Mouse (Mus musculus): Measurements from ENCODE around the gene Idh2.
"Not testable (repeated sequence)": the region's sequence is repeated elsewhere in the genome, so short reads cannot be mapped to it uniquely, and the experiment has no call there.

The Idh2 gene

DNA sequence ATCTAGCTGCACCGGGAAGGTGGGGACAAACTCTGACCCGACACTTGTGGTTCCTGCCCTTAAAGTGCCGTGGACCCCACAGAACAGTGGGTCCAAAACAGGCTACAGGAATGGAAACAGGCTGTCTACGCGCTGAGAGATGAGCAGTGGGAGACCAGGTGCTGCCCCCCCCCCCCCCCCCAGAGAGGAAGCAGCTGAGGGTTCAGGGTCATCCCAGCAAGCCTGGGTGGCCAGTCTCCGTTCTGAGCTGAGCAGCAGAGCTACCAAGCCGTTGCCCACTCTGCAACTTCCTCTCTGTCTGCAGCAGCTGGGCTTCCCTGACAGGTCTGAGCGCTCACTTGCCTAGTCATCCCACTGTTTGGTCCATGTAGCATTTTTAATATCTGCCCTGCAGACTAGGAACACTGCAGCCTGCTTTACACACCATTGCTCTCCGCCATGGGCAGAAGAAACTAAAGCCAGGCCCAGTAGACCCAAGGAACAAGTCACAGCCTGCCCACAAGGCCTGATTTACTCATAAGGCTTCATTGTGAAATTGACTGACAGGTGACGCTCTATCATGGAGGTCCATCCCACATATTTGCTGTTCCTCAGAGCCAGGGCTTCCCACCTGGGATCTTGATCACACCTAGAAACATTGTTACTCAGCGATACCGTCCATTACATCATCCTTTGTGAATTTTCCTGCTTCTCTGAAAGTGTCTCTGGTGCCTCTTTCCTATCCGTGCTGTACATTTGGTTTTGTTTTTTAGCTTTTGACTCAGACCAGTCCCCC lies 55.9 kb downstream of the Idh2 start:
- DNase-seq = no peak

DNA sequence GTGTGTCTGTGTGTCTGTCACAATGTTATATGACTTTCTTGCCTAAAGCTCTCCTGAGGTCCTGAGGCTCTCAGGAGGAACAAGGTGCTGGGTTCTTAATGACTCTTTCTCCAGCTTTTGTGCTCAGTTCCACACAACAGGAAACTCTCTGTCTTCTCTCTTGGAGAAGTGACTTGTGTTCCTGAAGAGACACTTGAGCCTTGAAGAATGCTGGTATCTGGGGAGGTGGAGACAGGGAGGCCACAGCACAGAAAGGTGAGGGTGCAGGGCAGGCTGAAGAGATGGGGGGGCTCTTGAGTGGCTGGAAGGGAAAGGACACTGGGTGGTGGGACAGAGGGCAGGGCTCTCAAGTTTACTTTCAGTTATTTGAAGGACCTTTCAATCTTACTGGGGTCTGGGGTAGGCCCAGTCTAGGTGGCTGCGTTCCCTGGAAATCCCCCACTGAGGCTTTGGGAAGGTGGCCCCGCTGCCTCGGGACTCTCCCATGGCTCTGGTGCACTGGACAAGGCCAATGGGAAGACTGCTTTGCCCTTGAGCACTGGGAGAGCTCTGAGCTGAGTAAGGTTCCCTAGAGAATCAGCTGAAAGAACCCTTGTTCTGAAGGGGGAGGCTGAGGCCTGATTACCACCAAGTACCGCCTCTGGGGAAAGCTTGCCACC lies 56.7 kb downstream of the Idh2 start:
- no peak for DNase-seq

DNA sequence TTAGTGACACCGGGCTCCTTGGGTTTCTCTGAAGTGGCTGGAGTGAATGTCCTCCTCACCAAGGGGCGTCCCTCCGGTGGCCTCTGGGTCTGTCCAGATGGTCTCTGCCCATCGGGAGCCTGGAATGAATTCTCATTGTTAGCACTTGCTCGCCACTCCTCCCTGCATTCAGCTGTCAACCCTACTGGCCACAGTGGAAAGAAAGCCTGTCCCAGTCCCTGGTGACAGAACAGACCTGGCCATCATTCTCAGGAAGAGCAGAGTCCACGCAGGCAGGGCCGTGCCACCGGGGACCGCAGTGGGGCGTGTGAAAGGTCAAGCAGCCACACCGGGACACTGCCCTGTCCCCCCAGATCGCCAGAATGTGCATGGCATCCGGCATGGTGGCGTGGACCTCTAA lies 57.4 kb downstream of the Idh2 start:
- no peak for DNase-seq

DNA sequence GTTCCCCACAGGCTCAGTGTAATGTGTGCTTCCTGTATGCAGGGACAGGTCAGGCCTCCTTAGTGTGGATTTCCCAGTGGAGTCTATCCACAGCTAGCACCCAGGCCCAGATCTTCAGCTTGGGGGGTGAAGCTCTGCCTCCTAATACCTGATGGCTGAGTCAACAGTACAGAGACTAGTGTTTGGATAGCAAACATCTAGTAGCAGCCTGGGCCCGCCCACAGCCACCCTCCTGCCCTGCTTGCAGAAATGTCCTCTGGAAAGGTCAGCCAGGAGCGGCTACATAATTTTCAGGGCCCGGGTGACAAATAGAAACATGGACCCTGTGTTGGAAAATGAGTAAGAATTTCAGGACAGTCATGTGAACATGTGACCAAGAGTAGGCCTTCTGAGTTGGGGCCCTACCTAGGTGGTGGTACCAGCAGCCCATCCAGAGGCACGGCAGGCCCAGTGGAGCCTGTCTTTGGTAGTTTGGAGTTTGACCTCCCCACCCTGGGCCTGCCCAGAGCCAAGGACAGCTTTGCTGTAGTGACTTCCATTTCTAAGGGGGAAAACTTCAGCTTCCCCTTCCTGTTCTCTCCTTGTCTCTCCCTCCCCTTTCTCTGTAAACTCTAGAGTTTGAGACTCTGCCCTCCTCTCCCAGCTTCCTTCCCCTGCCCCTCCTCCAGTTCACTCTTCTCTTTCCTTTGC lies 58.0 kb downstream of the Idh2 start:
- DNase-seq = no peak

DNA sequence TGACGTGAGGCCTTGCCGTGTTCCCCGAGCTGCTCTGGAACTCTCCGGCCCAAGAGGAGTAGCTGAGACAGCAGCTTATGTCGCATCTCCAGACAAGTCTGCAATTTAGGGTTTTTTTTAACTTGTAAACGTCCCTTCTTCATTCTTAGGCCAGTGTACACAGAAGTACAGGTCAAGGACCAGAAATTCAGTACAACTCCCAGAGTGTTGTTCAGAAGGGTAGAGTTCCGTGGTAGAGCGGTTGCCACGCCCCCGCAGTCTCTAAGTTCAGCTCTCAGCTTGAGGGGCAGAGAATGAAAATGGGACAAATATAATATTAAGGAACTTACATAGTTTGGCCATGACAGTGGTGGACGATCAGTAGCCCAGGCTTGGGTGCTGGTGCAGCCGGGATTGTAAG lies 59.4 kb downstream of the Idh2 start:
- no peak for DNase-seq

DNA sequence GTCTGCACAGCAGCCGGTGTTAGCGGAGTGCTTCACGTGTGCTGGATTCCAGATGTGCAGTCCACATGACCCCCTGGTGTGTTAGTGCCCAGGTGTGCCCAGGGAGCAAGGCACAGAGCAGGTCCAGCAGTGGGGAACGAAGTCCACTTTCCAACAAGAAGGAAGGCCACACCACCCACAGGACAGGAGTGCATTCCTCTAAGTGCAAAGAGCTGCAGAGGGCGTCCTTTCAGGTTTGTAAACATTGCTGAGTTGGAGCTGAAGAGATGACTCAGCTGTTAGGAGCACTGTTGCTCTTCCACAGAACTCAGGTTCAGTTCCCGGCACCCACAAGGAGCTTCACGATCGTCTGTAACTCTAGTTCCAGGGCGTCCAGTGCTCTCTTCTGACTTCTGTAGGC lies 62.0 kb downstream of the Idh2 start:
- no peak for DNase-seq

DNA sequence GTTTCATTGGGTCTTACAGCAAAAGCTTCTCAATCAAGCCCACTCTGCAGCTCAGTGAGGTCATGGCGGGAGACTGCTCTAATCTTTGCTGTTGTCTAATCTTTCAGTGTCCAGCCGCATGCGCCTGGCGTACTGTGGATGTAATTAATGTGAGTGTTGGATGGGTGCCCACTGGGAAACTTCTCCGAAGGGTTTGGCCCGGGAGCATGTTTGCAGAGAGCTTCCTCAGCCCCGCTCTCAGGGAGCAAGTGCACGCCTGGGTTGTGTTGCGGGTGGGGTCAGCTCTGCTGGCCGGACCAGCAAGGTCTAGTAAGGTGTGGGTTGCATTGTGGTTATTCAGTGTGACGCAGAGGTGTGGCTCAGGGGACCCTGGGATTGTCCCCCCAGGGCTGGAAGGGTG lies 62.9 kb downstream of the Idh2 start:
- DNase-seq = no peak

DNA sequence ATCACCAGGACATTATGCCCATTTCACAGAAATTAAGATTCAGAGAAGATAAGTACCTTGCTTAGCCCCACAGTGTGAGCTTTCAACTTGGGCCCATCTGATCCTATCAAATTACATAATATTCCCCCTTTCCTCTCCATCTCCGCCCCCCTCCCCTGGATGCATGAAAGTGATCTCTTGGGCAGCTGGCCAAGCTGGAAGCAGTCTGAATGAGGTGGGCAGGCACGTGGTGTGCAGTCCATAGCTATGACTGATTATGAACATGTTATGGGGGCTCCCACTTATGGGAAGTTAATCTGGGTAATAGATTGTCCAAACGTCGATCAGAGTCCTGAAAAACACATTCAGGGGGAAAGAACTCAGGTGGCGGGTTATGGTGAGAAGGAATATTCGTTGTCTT lies 63.4 kb downstream of the Idh2 start:
- DNase-seq = no peak

DNA sequence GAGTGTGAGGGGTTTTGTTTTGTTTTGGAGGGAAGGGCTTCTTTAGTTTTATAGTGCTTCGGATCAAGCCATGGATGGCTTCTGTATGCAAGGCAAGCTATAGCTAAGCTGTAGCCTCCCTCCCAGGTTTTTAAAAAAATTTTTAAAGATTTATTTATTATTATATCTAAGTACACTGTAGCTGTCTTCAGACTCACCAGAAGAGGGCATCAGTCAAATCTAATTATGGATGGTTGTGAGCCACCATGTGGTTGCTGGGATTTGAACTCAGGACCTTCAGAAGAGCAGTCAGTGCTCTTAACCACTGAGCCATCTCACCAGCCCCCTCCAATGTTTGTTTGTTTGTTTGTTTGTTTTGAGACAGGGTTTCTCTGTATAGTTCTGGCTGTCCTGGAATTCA lies 64.8 kb downstream of the Idh2 start:
- DNase-seq = not testable (repeated sequence)

DNA sequence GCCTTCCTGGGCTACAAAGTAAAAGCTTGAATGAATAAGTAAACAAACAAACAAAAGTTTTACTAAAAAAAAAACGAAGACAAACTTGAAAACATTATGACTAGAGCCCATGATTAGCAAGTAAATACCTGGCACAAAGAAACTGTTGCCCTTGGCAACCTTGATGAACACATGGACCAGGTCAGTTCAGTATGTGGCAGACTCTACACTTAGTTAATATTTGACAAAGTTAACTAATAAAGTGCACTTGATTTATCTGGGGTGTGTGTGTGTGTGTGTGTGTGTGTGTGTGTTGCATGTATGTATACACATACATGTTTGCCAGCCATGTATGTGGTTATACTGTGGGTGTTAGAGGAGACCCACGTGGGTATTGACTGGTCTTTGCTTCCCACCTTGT lies 65.4 kb downstream of the Idh2 start:
- DNase-seq = no peak

DNA sequence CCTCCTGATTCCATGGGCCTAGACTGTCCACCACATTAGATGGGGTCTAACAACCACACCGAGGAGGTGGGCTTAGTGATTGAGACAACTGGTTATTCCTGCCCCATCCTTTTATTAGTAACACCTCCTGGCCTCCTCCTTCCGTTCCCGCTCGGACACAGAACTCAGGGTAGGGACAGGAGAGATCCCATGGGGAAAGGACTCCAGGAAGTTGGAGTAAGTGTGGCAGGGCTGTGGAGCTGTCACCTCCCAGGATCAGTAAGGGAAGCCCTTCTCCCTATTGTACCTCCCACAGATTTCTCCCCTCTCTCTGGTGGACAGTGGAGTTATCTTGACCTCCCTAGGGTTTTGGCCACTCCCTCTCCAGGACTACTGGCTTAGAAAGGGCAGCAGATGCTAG lies 68.2 kb downstream of the Idh2 start:
- no peak for DNase-seq
